Mouse (Mus musculus): ENCODE measurements around the gene Ktn1. TPM values are rescaled to one million over a fixed set of nuclear protein-coding genes. Genes with fewer than 3 reads are reported as not detected.

Gene Ktn1
- total RNA-seq (2014; fragmentation: Nextera tagmentation), result 77.1 and 92.2 TPM in 2 replicates
- 104 and 119 TPM in 2 replicates for total RNA-seq (2017)

DNA sequence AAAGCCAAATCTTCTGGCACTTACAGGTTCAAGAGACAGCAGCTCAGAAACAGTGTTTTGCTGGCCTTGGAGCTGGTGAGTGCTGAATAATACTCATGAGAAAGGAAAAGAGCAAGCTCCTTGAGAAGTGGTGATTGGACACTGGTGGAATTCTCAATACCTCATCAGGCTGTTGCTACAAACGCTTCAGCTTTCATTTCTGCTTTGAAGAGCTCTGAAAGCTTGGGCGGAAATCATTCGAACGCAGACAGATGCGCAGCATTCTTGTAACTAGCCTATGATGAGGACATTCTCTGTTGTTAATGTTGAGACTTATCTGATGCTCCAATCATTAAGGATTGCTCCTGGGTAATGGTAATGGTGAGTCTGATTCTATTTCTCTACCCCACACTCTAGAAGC lies at the start of gene Ktn1:
Gene Ktn1, plus strand, starts transcription at position 231 of the 400 bp plus-strand sequence.
- no peak for ATAC-seq (replicated peaks; ENCODE audit: low FRiP score, low TSS enrichment, poor library complexity, severe bottlenecking)

DNA sequence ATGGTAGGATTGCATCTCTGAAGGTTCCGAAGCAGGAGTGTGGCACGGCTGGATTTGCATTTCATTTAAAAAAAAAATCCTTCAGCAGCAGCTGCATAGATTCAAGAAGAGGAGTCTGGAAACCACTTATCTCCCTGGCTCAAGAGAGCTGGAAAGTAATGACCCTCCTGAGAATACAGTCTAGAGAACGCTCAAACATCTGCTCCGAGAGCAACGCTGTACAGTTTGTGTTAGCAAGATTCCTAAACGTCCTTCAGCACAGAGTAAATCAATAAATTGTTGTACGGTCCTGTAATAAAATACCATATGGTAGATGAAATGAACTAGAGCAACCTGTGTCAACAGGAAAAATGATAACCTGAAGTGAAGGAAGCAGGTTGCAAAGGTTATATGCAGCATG lies 35.0 kb upstream of the Ktn1 start:
- no peak for ATAC-seq (replicated peaks; ENCODE audit: low FRiP score, low TSS enrichment, poor library complexity, severe bottlenecking)

DNA sequence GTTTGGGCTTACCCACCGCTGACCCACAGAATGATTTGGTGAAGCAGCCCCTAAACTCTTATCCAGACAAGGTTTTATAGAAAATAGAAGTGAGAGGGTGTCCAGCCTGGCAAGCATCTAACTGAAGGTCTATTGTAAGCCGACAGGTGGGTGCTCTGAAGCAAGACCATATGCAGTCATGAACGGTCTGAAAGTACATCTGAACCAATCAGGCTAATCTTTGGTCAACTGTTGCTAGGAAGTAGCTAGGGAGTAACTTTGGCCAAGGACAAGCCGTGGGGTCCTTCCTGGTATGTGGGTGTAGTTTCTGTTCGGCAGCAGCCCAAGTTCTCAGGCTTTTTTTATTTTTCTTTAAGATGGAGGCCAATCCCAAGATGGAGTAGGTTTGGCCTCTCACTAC lies 29.4 kb upstream of the Ktn1 start:
- no peak for ATAC-seq (replicated peaks; ENCODE audit: low FRiP score, low TSS enrichment, poor library complexity, severe bottlenecking)

DNA sequence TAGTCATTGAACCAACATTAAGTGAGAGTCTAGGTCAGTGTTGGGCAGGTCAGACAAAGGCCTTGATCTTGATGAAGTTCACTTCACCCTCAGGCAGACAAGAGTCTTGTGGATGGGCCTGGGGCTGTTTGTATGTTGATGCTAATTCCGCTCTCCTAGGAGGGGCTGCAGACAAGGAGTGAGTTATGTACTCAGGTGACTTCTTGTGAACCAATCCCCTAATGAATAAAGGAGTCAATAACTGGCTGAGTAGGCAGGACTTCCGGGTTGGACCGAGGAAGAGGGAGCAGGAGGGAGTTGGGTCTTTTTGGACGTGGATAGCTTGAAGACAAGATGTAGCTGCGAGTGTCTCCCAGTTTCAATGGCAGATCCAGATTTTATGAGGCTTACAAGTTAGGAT lies 26.3 kb upstream of the Ktn1 start:
- no peak for ATAC-seq (replicated peaks; ENCODE audit: low FRiP score, low TSS enrichment, poor library complexity, severe bottlenecking)

DNA sequence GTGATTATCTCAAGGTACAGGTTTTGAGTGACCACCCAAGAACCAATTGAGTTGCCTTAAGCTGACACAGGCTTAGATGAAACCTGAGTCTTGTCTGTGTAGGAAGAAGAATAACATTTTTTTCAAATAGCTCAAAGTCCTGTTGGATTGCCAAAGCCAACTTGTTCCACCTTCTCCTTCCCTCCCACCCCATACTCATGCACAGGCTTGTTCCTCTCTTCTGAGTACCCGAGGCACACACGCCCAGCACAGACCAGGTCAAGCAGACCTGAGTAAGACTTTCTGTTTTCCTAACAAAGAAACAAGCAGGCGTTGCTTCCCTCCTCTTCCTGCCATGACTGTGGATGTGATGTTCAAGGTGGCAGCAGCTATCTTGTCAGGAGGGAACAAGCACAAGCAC lies 23.4 kb upstream of the Ktn1 start:
- ATAC-seq (replicated peaks; ENCODE audit: low FRiP score, low TSS enrichment, poor library complexity, severe bottlenecking), result peak; percentile 49; the same call in 1 of the 2 replicates

DNA sequence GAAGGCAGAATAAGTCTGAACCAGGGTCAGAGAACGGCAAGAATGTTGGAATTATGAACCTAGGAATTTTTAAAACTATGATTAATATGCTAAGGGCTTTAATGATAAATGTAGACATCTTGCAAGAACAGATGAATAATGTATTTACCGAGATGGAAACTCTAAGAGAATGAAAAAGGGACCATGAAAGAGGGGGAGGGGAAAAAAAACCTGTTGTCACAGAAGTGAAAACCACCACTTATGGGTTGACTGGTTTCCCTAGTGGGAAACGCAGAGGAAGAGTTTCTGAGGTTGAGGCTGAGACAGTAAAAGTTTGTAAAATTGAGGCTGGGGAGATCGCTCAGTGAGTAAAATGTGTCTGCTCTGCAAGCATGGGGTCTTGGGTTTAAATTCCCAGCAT lies 22.1 kb upstream of the Ktn1 start:
- no peak for ATAC-seq (replicated peaks; ENCODE audit: low FRiP score, low TSS enrichment, poor library complexity, severe bottlenecking)

DNA sequence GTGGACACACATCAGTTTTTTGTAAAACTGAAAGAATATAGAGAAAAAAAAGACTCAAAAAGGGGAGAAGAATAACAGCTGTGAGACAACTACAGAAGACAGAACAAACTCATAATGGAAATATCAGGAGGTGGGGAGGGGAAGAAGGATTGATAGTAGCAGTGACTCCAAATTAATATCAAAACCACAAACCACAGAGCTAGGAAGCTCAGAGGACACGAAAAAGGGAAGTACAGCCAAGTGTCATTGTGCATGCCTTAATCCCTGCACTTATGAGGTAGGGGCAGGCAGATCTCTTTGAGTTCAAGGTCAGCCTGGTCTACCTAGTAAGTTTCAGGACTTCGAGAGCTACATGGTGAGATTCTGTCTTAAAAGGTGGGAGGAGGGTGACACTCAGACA lies 21.4 kb upstream of the Ktn1 start:
- peak; percentile 45 for ATAC-seq (replicated peaks; ENCODE audit: low FRiP score, low TSS enrichment, poor library complexity, severe bottlenecking)

DNA sequence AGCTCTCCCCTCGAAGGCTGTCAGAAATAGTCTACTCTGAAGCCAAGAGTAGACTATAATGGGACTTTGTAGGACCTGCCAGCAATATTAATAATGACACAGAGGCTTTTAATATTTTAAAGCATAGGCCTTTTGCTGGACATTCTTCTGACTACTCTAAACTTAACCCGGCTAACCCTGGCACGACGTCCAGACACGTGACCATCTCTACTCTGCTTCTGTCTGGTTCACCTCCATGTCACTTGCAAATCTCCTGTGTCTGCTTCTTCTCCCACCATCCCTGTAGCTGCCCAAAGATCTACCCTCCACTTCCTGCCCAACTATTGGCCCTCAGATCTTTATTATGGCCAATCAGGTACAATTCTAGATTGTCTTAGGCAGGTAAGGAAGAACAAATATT lies 20.9 kb upstream of the Ktn1 start:
- no peak for ATAC-seq (replicated peaks; ENCODE audit: low FRiP score, low TSS enrichment, poor library complexity, severe bottlenecking)

DNA sequence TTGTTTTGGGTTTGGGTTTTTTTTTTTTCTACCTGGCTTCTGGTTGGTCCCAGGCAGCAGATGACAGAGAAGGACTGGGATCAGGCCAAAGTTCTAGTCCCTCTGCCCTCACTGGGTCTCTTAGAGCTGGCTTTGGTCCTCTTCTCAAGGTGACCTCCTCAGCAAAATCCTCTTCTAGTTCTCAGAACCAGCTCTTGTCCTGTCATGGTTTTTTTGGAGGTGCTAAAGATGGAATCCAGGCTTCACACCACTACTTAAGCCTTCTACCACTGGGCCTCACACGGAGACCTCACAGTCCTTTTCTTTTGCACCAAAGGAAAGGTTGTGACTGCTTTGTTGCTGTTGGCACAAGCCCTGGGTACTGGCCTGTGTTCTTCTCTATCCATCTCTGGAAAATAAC lies 15.8 kb upstream of the Ktn1 start:
- no peak for ATAC-seq (replicated peaks; ENCODE audit: low FRiP score, low TSS enrichment, poor library complexity, severe bottlenecking)

DNA sequence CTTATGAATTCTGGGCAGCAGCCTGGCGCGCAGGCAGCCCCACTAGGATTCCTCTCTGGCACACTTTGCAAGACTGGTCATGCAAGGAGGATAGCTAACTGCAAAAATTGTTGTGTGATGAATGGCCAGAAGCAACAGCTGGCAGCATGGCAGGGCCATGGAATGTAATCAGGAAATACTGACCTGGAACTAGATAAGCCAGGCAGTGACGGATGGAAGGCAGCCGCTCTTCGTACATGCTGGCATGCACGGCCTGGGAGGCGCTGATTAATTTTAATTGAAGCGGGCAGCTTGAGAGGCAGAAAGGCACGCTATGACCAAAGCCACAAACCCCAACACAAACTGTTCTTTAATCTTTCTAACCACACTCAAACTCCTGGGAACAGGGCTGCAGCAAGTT lies 13.8 kb upstream of the Ktn1 start:
- peak; percentile 98 for ATAC-seq (replicated peaks; ENCODE audit: low FRiP score, low TSS enrichment, poor library complexity, severe bottlenecking)

DNA sequence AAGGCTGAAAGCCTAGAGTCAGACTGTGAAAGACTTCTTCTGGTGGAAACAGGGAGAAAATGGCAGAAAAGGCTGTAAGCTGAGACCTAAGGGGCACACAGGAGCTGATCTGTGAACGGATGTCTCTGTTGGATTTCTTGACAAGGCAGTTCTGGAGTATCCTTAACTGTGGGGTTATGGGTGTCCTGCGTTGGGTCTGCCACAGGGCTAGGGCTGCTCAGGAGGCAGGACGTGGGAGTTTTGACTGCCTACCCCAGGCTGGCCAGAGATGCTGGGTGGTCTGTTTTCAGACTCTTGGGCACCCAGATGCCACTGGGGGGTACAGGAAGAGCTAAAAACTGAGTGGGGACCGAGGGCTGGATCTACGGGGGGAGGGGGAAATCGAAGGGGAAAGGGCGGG lies 13.4 kb upstream of the Ktn1 start:
- ATAC-seq (replicated peaks; ENCODE audit: low FRiP score, low TSS enrichment, poor library complexity, severe bottlenecking), result no peak; the same call in 1 of the 2 replicates

DNA sequence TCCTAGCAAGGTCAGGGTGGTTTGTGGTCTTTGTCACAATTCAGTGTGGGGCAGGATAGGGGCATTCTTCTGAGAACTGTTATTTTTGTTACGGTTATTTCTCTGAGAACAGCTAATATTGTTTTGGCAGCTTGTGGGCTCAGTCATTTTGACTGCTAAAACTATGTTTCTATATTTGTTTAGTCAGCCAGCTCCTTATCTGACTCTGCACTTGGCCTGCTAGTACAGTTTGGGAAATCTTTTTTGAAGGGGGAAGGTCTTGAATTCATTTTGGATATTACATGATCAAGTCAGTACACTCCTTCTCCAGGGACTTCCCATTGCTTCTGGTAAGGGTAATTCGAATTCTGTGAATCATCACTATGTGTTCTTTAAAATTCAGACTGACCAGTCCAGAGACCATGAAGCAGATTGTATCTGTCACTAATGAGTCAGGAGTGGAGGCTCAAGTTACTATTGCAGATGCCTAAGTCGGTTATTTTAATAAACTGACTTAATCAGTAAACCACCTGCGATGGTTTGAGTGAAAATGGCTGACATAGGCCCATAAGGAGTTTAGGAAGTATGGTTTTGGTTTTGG lies 9.8 kb upstream of the Ktn1 start:
- no peak for ATAC-seq (replicated peaks; ENCODE audit: low FRiP score, low TSS enrichment, poor library complexity, severe bottlenecking)

DNA sequence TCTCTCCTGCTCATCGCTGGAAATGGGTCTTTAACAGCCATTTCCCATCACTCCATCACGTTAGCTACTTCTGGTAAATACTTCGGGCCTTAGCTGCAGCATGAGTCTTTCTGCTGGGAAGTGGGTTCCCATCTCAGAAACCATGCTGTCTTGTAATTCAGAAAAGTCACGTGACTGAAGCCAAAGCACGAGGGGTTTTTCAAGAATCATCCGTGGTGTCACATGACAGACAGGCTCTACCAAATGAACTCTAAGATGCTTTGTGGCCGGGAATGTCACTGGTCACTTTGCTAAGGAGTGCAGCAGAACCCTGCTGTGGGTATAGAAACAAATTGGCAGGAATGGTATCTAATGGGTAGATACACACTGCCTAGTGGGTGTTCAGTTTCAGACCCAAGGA lies 2.6 kb upstream of the Ktn1 start:
- ATAC-seq (replicated peaks; ENCODE audit: low FRiP score, low TSS enrichment, poor library complexity, severe bottlenecking), result no peak

DNA sequence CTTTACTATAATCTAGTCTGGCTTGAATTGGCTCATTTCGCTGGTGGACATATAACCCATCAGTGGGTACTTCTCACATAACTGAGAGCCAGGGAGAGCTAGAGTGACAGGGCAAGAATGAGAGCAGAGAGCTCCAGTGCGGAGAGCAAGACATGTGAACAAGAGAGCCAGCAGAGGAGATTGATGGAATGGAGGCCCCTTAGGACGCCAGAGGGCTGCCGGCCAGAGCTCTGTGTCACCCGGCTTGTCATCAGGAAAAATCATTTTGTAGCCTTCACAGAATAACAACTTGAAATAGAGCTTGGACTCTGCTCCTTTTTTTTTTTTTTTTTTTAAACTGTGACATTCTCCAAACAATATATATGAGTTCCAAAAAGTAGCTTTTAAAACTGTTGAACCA lies 2.0 kb upstream of the Ktn1 start:
- no peak for ATAC-seq (replicated peaks; ENCODE audit: low FRiP score, low TSS enrichment, poor library complexity, severe bottlenecking)

DNA sequence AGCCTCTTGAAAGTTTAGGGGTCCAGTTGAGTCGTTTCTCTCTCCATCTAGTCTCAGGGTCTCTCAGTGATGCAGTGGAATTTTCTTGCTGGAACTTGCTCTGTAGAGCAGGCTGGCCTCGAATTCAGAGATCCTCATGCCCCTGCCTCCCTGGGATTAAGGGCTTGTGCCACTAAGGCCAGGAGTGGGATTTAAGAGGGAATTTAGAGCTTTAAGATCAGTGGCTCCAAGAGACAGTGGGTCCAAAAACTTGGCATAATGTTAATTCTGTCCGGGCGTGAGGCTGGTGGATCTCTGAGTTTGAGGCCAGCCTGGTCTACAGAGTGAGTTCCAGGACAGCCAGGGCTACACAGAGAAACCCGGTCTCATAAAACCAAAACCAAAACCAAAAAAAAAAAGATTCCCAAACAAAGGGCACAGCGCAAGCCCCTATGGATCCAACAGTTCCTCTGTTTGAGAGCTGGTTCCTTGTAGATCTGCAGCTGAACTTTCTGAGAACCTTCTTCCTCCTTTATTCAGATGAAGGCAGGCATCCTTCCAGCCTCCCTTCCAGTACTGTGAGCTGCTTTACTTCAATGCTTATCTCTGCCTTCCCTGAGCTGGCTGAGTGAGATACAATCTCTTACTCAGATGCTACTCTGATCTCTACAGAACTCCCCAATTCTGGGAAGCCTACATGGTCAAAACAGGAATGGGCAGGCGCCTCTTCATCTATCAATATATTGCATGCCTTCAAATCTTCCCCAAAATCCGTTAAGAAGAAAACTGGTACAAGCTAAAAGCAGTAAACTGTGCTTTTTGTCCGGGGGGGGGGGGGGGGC lies 1.3 kb upstream of the Ktn1 start:
- ATAC-seq (replicated peaks; ENCODE audit: low FRiP score, low TSS enrichment, poor library complexity, severe bottlenecking), result no peak

DNA sequence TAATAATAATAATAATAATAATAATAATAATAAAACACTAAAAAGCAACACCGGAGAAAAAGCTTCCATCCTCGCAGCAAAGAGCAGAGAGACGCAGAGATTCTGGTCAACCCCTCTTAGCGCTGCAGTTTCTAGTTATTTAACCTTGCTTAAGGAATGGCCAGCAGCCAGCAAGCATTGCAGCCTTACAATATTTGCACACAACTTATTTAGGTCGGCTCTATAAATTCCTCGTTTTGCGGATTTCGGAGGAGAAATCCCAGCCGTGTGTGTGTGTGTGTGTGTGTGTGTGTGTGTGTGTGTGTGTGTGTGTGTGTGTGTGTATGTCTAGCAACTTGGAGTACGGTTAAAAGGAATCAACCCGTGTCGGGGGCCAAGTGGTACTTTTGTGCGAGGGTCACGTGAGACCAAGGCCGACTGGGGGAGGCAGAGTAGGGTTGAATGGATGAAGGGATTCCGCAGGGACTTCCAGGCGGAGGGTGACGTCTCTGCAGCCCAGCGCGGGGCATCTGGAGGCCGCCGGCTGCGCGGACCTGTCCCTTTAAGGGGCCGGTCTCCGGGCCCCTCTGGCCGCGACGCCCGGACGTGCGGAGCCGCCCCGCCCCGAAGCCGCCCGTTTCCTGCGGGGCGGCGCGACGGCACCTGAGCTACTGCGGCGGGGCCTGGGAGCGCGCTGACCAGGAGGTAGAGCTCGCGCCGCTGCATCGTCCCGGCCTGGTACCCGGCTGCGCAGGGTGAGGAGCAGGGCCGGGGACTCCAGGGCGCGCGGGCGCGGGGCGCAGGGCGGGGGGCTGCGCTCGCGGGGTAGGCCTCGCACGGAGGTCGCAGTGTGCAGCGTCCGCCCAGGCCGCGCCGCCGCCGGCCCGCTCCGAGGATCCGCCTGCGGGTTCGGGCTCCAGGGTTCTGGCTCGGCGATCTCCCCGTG lies 720 bp downstream of the Ktn1 start:
- peak; percentile 70 for ATAC-seq (replicated peaks; ENCODE audit: low FRiP score, low TSS enrichment, poor library complexity, severe bottlenecking)

DNA sequence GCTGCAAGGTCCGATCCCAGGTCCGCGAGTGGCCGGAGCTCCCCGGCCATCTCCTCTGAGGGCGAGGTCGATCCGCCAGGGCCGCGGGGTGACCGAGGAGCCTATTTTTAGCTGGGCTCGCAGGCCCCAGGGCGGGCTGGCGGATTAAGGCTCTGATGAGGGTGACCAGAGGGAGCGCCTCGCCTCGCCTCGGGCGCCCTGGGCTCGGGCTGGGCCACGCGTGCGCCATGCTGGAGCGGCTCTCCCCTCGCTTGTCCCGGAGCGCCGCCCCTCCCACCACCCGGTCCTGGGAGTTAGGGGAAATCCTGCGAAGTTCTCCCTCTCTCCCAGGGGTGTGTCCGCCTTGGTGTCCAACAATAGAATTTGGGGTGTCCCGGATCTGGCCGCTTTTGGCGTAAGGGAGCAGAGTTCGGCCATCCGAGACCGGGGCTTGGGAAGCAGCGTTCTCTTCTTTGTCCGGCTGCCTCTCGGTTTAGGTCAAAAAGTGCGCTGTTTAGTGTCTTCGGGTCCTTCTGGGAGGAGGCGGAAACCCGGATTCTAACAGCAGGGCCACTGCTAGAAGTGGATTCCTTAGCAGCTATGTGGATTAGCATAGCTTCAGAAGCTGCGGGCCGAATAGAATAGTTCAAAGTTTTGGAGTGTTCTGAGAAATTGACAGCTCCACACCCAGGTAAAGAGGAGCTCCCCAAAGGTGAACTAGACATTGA lies 1.5 kb downstream of the Ktn1 start:
- peak; percentile 84 for ATAC-seq (replicated peaks; ENCODE audit: low FRiP score, low TSS enrichment, poor library complexity, severe bottlenecking)

DNA sequence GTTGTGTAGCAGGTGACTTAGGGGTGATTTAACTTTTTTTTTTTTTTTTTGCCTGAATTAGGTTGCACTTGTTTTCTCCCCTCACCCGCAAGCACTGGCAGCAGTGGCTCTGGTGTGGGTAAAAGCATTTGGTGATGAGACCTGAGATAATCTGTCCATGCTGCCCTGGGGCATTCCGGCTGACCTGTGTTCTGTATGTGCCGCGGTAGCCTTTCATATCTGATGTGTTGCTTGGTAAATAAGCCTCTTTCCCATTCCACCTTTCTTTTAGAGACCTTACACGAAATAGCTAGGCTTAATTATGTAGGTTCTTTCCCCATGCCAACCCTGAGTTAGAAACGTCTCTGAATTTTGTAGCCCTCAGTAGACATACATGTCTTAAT lies 2.1 kb downstream of the Ktn1 start:
- ATAC-seq (replicated peaks; ENCODE audit: low FRiP score, low TSS enrichment, poor library complexity, severe bottlenecking), result no peak

DNA sequence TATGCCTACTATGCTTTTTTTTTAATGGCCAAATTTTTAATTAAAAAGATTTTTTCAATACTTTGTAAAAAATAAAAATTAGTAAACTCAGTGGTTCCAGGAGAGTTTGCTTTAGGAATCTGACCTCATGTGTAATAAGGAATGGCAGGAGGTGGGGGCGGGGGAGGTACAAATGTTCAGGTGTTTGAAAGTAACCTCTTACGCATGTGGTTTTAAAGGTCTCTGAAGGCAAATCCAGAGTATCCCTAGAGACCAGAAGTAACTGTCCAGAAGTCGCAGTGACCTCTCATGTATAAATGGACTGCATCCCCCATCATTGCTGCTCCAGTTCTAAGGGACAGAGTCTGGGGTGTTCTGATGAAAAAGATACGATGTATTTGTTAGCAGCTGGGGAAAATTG lies 3.0 kb downstream of the Ktn1 start:
- no peak for ATAC-seq (replicated peaks; ENCODE audit: low FRiP score, low TSS enrichment, poor library complexity, severe bottlenecking)

DNA sequence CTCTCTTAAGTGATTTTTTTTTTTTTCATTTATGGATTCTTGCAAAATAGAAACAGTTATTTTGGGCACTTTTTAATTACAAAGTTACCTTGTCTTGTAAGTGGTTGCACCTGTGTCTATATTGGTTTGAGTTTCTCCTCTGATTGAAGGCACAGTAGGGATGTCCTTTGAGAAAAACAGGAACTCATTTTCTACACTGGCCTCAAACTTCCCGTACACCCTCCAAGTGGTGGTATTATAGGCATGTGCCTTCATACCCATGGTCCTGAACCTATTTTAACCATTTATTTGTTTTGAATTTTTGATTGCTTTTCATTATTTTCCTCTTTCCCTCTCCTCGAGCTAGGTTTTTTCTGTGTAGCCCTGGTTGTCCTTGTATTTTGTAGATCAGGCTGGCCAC lies 7.2 kb downstream of the Ktn1 start:
- ATAC-seq (replicated peaks; ENCODE audit: low FRiP score, low TSS enrichment, poor library complexity, severe bottlenecking), result no peak
